Mouse (Mus musculus): ENCODE measurements around the gene Wdfy3.

DNA sequence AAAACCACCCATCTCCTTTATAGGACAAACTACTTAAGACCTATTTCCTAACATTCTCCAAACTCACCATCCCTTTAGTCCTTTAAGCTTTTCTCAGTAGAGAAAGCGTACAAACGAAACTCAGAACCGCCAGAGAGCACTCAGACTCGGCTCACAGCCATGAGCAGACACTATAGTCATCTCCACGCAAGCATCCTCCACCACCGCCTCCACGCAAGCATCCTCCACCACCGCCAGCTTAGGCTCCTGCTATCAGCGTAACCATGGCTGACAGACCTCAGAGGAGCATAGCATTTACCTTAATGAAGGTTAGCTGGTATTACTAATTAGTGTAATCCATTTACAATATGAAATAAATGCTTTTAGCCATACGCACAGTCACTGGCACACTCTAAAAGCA lies 81.2 kb downstream of the Wdfy3 start:
- no peak for TF ChIP-seq CTCF (IDR thresholded peaks at IDR 0.05; ENCODE audit: borderline replicate concordance, extremely low read depth, insufficient read depth, insufficient read length)
- no peak for TF ChIP-seq POLR2A (IDR thresholded peaks at IDR 0.05; ENCODE audit: borderline replicate concordance, extremely low read depth, insufficient read depth, insufficient read length, poor library complexity, severe bottlenecking)

All from brain, embryonic 14.5 days (tissue).